Mouse (Mus musculus) heart, embryonic 16.5 days (tissue): ENCODE results near the gene Myo1b. TPM values are rescaled to one million over a fixed set of nuclear protein-coding genes. Genes with fewer than 3 reads are reported as not detected.

Experiments used
- ATAC-seq: fragments of 200-750 bp; cut with Nextera tagmentation; replicated peaks from 2 replicates; pipeline ENCODE4 v1.8.0; 2017; ENCODE audit warnings: moderate number of reproducible peaks; ENCODE audit not compliant: insufficient read depth, low FRiP score; ENCODE audit errors: extremely low read depth
- H3K27ac ChIP-seq: fragments of 300-500 bp; sonication (generic); 2 replicates; pipeline ENCODE4 v1.5.1; 2014; ENCODE audit warnings: mild to moderate bottlenecking, low read length, control low read depth, moderate library complexity
- H3K27me3 ChIP-seq: fragments of 300-500 bp; sonication (generic); 2 replicates; pipeline ENCODE4 v1.6.1; 2014; ENCODE audit warnings: low read length, mixed read lengths; ENCODE audit not compliant: control insufficient read depth, insufficient read depth
- H3K36me3 ChIP-seq: fragments of 300-500 bp; sonication (generic); 2 replicates; pipeline ENCODE4 v1.6.1; 2014; ENCODE audit not compliant: control insufficient read depth, insufficient read depth
- H3K4me1 ChIP-seq: fragments of 300-500 bp; sonication (generic); 2 replicates; pipeline ENCODE4 v1.6.1; 2014; ENCODE audit warnings: low read length, mixed read lengths; ENCODE audit not compliant: control insufficient read depth, insufficient read depth
- H3K4me2 ChIP-seq: fragments of 300-500 bp; sonication (generic); 2 replicates; pipeline ENCODE4 v1.6.1; 2014; ENCODE audit warnings: low read depth, mild to moderate bottlenecking, control low read depth, low read length
- H3K4me3 ChIP-seq: fragments of 300-500 bp; sonication (generic); 2 replicates; pipeline ENCODE4 v1.5.1; 2014; ENCODE audit warnings: mild to moderate bottlenecking, control low read depth, low read length
- H3K9ac ChIP-seq: fragments of 300-500 bp; sonication (generic); 2 replicates; pipeline ENCODE4 v1.6.1; 2014; ENCODE audit warnings: low read length, control low read depth
- H3K9me3 ChIP-seq: fragments of 300-500 bp; sonication (generic); replicated peaks from 2 replicates; pipeline ENCODE4 v1.6.1; 2016; ENCODE audit warnings: low read length; ENCODE audit not compliant: control insufficient read depth
- WGBS: fragments of 180-500 bp; shearing (Covaris S2); extraction: QIAGEN DNeasy Blood & Tissue Kit; methylation state at CpG from one replicate; pipeline ENCODE4 v1.1.7; 2014; 5-methylcytosine and 5-hydroxymethylcytosine counted together
- polyA plus RNA-seq: library from polyadenylated mRNA; unstranded; fragments of >200 nt; fragmentation: Nextera tagmentation; extraction: Ambion mirVana; gene quantifications from 2 replicates; pipeline ENCODE4 v1.2.1, GENCODE M21; 2015

Gene Myo1b
- polyA plus RNA-seq, 1 experiment from 2014 or later = 26.6 TPM

- Histone ChIP-seq H3K9me3 (no peaks in the 10 kb centered on the region), H3K36me3 (peaks cover 13% of the 10 kb centered on the region; the same call in 1 of the 2 replicates), H3K4me1 (no peaks in the 10 kb centered on the region), H3K4me3 (no peak overlapping the region), H3K27ac (no peak overlapping the region), H3K9ac (no peak overlapping the region), H3K4me2 (no peak overlapping the region), H3K27me3 (no peaks in the 10 kb centered on the region)
- no peak for ATAC-seq
- 80% methylated on average over 9 of the region's 9 CpGs for WGBS
Observed at GRCm38 (mm10) chr1:51795586-51796309, 120.1 kb downstream of the Myo1b start.

GRCm38 (mm10) chr1:51789269-51789668, 126.6 kb downstream of the Myo1b start:
- no peak overlapping the region for H3K4me3 ChIP-seq
- ATAC-seq = 0 out of 2 replicates have a peak, but pooled peaks have one; percentile 37
- H3K9ac ChIP-seq = no peak overlapping the region
- H3K36me3 ChIP-seq = peaks cover 14% of the 10 kb centered on the region; the same call in 1 of the 2 replicates
- H3K27me3 ChIP-seq = no peaks in the 10 kb centered on the region
- no peaks in the 10 kb centered on the region for H3K9me3 ChIP-seq
- peaks cover 4% of the 10 kb centered on the region for H3K4me1 ChIP-seq
- no peak overlapping the region for H3K27ac ChIP-seq
- 49% methylated on average over 6 of the region's 6 CpGs for WGBS
- H3K4me2 ChIP-seq = no peak overlapping the region

- WGBS = 58% methylated on average over 6 of the region's 6 CpGs
- Histone ChIP-seq H3K36me3 (peaks cover 12% of the 10 kb centered on the region; the same call in 1 of the 2 replicates), H3K27ac (no peak overlapping the region; the same call in 1 of the 2 replicates), H3K4me1 (peaks cover 3% of the 10 kb centered on the region; the same call in 1 of the 2 replicates), H3K4me2 (no peak overlapping the region), H3K4me3 (no peak overlapping the region), H3K9ac (no peak overlapping the region), H3K27me3 (no peaks in the 10 kb centered on the region), H3K9me3 (no peaks in the 10 kb centered on the region)
- ATAC-seq = no peak
Observed at GRCm38 (mm10) chr1:51782091-51782490, 133.8 kb downstream of the Myo1b start.

- no peaks in the 10 kb centered on the region for H3K9me3 ChIP-seq
- ATAC-seq = peak; percentile 67
- H3K4me1 ChIP-seq = peaks cover 3% of the 10 kb centered on the region; the same call in 1 of the 2 replicates
- no peak overlapping the region for H3K4me3 ChIP-seq
- H3K36me3 ChIP-seq = peaks cover 15% of the 10 kb centered on the region
- no peak overlapping the region for H3K9ac ChIP-seq
- no peak overlapping the region for H3K4me2 ChIP-seq
- H3K27me3 ChIP-seq = no peaks in the 10 kb centered on the region
- H3K27ac ChIP-seq = peak overlapping the region; percentile 69
Observed at GRCm38 (mm10) chr1:51780357-51780756, 135.5 kb downstream of the Myo1b start.

- Histone ChIP-seq H3K9me3 (no peaks in the 10 kb centered on the region), H3K4me2 (no peak overlapping the region), H3K36me3 (peaks cover 14% of the 10 kb centered on the region), H3K4me1 (peaks cover 3% of the 10 kb centered on the region; the same call in 1 of the 2 replicates), H3K27ac (no peak overlapping the region), H3K27me3 (no peaks in the 10 kb centered on the region), H3K4me3 (no peak overlapping the region), H3K9ac (no peak overlapping the region)
- ATAC-seq = no peak
- 83% methylated on average over 7 of the region's 7 CpGs for WGBS
Observed at GRCm38 (mm10) chr1:51778241-51778640, 137.6 kb downstream of the Myo1b start.

- no peak overlapping the region for H3K27ac ChIP-seq
- no peak overlapping the region for H3K4me3 ChIP-seq
- no peaks in the 10 kb centered on the region for H3K27me3 ChIP-seq
- peaks cover 8% of the 10 kb centered on the region for H3K36me3 ChIP-seq
- ATAC-seq = no peak; the same call in 1 of the 2 replicates
- no peaks in the 10 kb centered on the region for H3K9me3 ChIP-seq
- 73% methylated on average over 5 of the region's 5 CpGs for WGBS
- no peak overlapping the region for H3K9ac ChIP-seq
- H3K4me2 ChIP-seq = no peak overlapping the region
- H3K4me1 ChIP-seq = no peaks in the 10 kb centered on the region
Observed at GRCm38 (mm10) chr1:51770504-51770871, 145.4 kb downstream of the Myo1b start.

GRCm38 (mm10) chr1:51769815-51770503, 145.9 kb downstream of the Myo1b start:
- 86% methylated on average over 12 of the region's 12 CpGs for WGBS
- H3K36me3 ChIP-seq = peaks cover 8% of the 10 kb centered on the region

GRCm38 (mm10) chr1:51766271-51766670, 149.6 kb downstream of the Myo1b start:
- peaks cover 9% of the 10 kb centered on the region for H3K36me3 ChIP-seq

More at GRCm38 (mm10) chr1:51769815-51770503, 145.9 kb downstream of the Myo1b start:
- H3K4me3 ChIP-seq = no peak overlapping the region
- H3K27ac ChIP-seq = no peak overlapping the region
- no peak overlapping the region for H3K9ac ChIP-seq
- no peak overlapping the region for H3K4me2 ChIP-seq
- no peaks in the 10 kb centered on the region for H3K9me3 ChIP-seq
- H3K27me3 ChIP-seq = no peaks in the 10 kb centered on the region
- H3K4me1 ChIP-seq = peaks cover 3% of the 10 kb centered on the region
- no peak for ATAC-seq

GRCm38 (mm10) chr1:51765156-51765555, 150.7 kb downstream of the Myo1b start:
- Histone ChIP-seq H3K9ac (no peak overlapping the region), H3K27me3 (no peaks in the 10 kb centered on the region), H3K9me3 (no peaks in the 10 kb centered on the region), H3K4me2 (no peak overlapping the region), H3K36me3 (peaks cover 10% of the 10 kb centered on the region), H3K4me3 (no peak overlapping the region), H3K27ac (no peak overlapping the region), H3K4me1 (peaks cover 5% of the 10 kb centered on the region)
- 0 out of 2 replicates have a peak, but pooled peaks have one; percentile 32 for ATAC-seq
- 44% methylated on average over 5 of the region's 5 CpGs for WGBS

More at GRCm38 (mm10) chr1:51766271-51766670, 149.6 kb downstream of the Myo1b start:
- H3K27ac ChIP-seq = no peak overlapping the region
- no peak overlapping the region for H3K9ac ChIP-seq
- ATAC-seq = no peak
- no peaks in the 10 kb centered on the region for H3K9me3 ChIP-seq
- 91% methylated on average over 4 of the region's 4 CpGs for WGBS
- H3K4me1 ChIP-seq = peaks cover 5% of the 10 kb centered on the region
- no peak overlapping the region for H3K4me2 ChIP-seq
- H3K27me3 ChIP-seq = no peaks in the 10 kb centered on the region
- H3K4me3 ChIP-seq = no peak overlapping the region
